In the genomic region with DNA sequence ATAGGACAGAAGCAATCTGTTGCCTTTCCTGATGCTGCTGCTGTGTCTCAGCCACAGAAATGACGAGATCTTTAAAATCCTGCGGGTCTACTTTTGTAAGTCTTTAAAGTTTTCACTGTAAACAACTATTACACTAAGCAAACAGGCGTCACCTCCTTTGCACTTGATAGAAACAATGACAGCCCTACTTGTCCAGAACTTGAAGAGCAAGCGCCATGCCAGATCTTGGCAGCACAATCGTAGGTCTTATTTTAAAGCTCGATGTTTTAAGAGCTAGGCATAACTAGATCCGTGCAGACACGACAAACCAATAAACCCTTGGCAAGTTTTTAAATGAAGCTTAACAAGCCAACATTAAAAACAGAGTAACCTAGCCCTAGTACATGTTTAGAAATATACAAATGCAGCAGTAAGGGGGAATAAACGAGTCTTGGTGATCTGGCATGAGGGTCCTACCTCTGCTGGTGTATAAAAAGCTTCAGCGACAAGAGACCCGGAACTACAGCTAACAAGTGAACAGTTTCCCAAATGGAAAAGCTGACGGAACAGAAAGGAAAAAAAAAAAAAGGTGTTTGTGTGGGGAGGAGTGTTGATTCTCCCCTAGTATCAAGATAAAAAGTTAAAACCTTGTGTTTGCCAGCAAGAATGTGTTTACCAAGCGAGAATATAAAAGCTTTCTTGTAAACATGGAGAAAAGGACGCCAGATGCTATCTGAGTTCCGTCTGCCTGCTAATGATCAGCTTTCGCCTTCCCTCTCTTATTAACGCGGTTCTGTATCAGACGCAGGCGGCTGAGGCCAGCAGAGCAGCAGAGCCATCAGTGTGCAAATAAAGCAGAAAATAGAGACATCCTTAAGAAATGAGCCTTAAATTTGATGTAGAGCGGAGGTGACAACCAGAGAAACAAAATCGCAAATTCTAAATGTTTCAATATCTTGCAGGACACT, we compare ENCODE assay signal across 9 mouse cellular contexts. TPM values are rescaled to one million over a fixed set of nuclear protein-coding genes. Genes with fewer than 3 reads are reported as not detected.
DNase-seq lines count a peak whose midpoint lies in the region; ATAC-seq lines count a peak whose summit lies in the region.
"Had no signal": no experiment of that assay in that cellular context is flagged by ENCODE, and none has a peak within 500 bp of the region (broad histone marks: within the 10 kb centered on the region; RNA-seq: fewer than 3 reads in every experiment).

No protein-coding gene starts in this region.

- peak; percentile 21 to 27 for DNase-seq in cerebellum, postnatal 25 days
- peak; percentile 20 for DNase-seq in R1 (ENCODE audit: low read depth, low spot score)
- DNase-seq in liver, embryonic 13.5 days: no peak
- DNase-seq in left cerebral cortex, postnatal 10 days (ENCODE audit: extremely low spot score in 1 of 2, low spot score in 2 of 2): no peak

- intact Hi-C loops in left cerebral cortex, postnatal 10 days (cut with DNase I): loop anchor here (5.0 to 10.0 kb wide), 4 partner anchors 730 to 1163 kb away; no protein-coding TSS in a partner anchor

- peak overlapping the region; percentile 86 for H3K4me2 ChIP-seq in heart, embryonic 13.5 days
- H3K4me2 ChIP-seq in liver, embryonic 13.5 days: peak overlapping the region; percentile 91
- H3K4me2 ChIP-seq in neural tube, embryonic 14.5 days (ENCODE audit: low read depth, low read length): peak overlapping the region; percentile 78

- peak overlapping the region; percentile 65 for H3K4me3 ChIP-seq in heart, embryonic 13.5 days
- H3K4me3 ChIP-seq in liver, embryonic 13.5 days (replicated peaks): peak overlapping the region; percentile 77
- peak overlapping the region; percentile 55 for H3K4me3 ChIP-seq in neural tube, embryonic 14.5 days (ENCODE audit: low read depth, low read length)

- peaks cover 55% of the 10 kb centered on the region for H3K4me1 ChIP-seq in heart, embryonic 13.5 days
- peaks cover 48% of the 10 kb centered on the region for H3K4me1 ChIP-seq in liver, embryonic 13.5 days (replicated peaks)
- peaks cover 12% of the 10 kb centered on the region; the same call in 1 of the 2 replicates for H3K4me1 ChIP-seq in neural tube, embryonic 14.5 days (ENCODE audit: control insufficient read depth, insufficient read depth, low read length)

- no peaks in the 10 kb centered on the region for H3K36me3 ChIP-seq in heart, embryonic 13.5 days
- H3K36me3 ChIP-seq in liver, embryonic 13.5 days: no peaks in the 10 kb centered on the region
- no peaks in the 10 kb centered on the region for H3K36me3 ChIP-seq in neural tube, embryonic 14.5 days (ENCODE audit: control insufficient read depth, insufficient read depth, low read length)

- H3K9me3 ChIP-seq in heart, embryonic 13.5 days: no peaks in the 10 kb centered on the region
- no peaks in the 10 kb centered on the region for H3K9me3 ChIP-seq in liver, embryonic 13.5 days (replicated peaks)
- no peaks in the 10 kb centered on the region for H3K9me3 ChIP-seq in neural tube, embryonic 14.5 days (ENCODE audit: control insufficient read depth, low read length)

- no peak for ATAC-seq in cerebellum, adult (ENCODE audit: insufficient number of reproducible peaks, low FRiP score, low TSS enrichment)
- ATAC-seq in heart, embryonic 13.5 days (ENCODE audit: extremely low read depth, insufficient number of reproducible peaks, low FRiP score, low TSS enrichment): no peak
- no peak for ATAC-seq in liver, embryonic 13.5 days (ENCODE audit: low read depth)
- ATAC-seq in neural tube, embryonic 14.5 days (ENCODE audit: low read depth): no peak
- ATAC-seq in inflammation-experienced regulatory T-cells, adult 6 months: no peak

- H3K9ac ChIP-seq in heart, embryonic 13.5 days: peak overlapping the region; percentile 85
- peak overlapping the region; percentile 78 for H3K9ac ChIP-seq in liver, embryonic 13.5 days
- H3K9ac ChIP-seq in neural tube, embryonic 14.5 days (replicated peaks; ENCODE audit: low read depth, low read length): peak overlapping the region; percentile 2; the same call in 1 of the 2 replicates

- H3K27me3 ChIP-seq in heart, embryonic 13.5 days (replicated peaks): peaks cover 54% of the 10 kb centered on the region
- H3K27me3 ChIP-seq in liver, embryonic 13.5 days: peaks cover 41% of the 10 kb centered on the region
- peaks cover 17% of the 10 kb centered on the region; the same call in 1 of the 2 replicates for H3K27me3 ChIP-seq in neural tube, embryonic 14.5 days (ENCODE audit: control insufficient read depth, insufficient read depth, low read length)
- H3K27me3 ChIP-seq: CH12.LX had no signal

- peak overlapping the region; percentile 89 for H3K27ac ChIP-seq in heart, embryonic 13.5 days (replicated peaks)
- H3K27ac ChIP-seq in liver, embryonic 13.5 days: no peak overlapping the region
- H3K27ac ChIP-seq in neural tube, embryonic 14.5 days (ENCODE audit: low read depth, low read length): no peak overlapping the region

- WGBS in heart, embryonic 13.5 days: 4% methylated on average over 22 of the region's 22 CpGs
- 8% methylated on average over 22 of the region's 22 CpGs for WGBS in liver, embryonic 13.5 days (ENCODE audit: insufficient replicate concordance)
- 2% methylated on average over 22 of the region's 22 CpGs for WGBS in neural tube, embryonic 14.5 days

RNA-seq across cellular contexts. Expression of a gene that starts 2.6 kb away (rescaled TPM):
- 7.7 and 8.5 TPM in 2 replicates for polyA plus RNA-seq in heart, embryonic 13.5 days (2015; fragmentation: Nextera tagmentation; extraction: Ambion mirVana)
- polyA plus RNA-seq in liver, embryonic 13.5 days (2015; fragmentation: Nextera tagmentation; extraction: Ambion mirVana): 0.09 and 0.10 TPM in 2 replicates
- 5.7 and 6.3 TPM in 2 replicates for polyA plus RNA-seq in neural tube, embryonic 14.5 days (2014; fragmentation: Nextera tagmentation; extraction: Ambion mirVana)
- not detected for polyA plus RNA-seq in inflammation-experienced regulatory T-cells, adult 6 months (2017; shearing (Covaris generic))
- total RNA-seq in left cerebral cortex, postnatal 10 days (2021): not detected
- total RNA-seq: CH12.LX had no signal

Comparison
In these comparisons a context has a peak if more than half of its experiments do, and no peak if none do; other contexts are left out.
1. DNase-seq: peak in cerebellum, postnatal 25 days (2 of 2) and R1 (single experiment); none in liver, embryonic 13.5 days (single experiment) and left cerebral cortex, postnatal 10 days (0 of 2).
2. H3K9ac ChIP-seq: peak in every context shown above with its lines; median percentile 85 in heart, embryonic 13.5 days; 78 in liver, embryonic 13.5 days; 2 in neural tube, embryonic 14.5 days.
3. Peak in every context shown above with its lines, with median percentiles within 50 percentile points of each other: H3K4me2 ChIP-seq and H3K4me3 ChIP-seq.